Mouse (Mus musculus) T-helper 1 cell (primary cell): Measurements from ENCODE around the gene Rgcc.

Source experiments
- in situ Hi-C: fragments of 300-600 bp; cut with MboI, MseI; formaldehyde crosslinking; loops from one replicate; pipeline ENCODE4 v1.15.1; 2025; ENCODE audit warnings: high pct_unique_total_duplicates

The Rgcc gene

GRCm38 (mm10) chr14:79279494-79279893 lies 22.0 kb downstream of the Rgcc start:
- in situ Hi-C loops: no loop called here

- in situ Hi-C loops: no loop called here
Measured at GRCm38 (mm10) chr14:79278927-79279326, 22.5 kb downstream of the Rgcc start.

DNA sequence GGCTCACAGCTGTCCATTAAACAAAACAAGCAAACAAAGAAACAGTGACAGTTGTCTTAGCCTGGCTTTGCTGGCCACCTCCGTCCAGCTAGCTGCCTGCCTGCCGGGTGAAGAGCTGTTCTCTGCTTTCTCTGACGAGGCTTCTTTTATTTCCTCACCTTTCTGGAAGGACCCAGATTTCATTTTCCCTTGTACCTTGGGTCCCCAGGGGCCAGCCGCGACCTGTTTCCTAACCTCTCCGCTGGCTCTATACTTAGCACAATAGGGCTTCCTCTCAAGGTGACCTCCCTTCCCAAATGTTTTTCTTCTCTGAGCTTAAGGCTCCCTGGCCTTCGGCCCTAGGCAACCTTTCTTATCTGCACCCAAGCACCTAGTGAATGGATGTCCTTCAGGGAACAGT lies 23.5 kb downstream of the Rgcc start:
- in situ Hi-C loops: no loop called here

- in situ Hi-C loops: no loop called here
Measured at GRCm38 (mm10) chr14:79275870-79276395, 25.5 kb downstream of the Rgcc start.

DNA sequence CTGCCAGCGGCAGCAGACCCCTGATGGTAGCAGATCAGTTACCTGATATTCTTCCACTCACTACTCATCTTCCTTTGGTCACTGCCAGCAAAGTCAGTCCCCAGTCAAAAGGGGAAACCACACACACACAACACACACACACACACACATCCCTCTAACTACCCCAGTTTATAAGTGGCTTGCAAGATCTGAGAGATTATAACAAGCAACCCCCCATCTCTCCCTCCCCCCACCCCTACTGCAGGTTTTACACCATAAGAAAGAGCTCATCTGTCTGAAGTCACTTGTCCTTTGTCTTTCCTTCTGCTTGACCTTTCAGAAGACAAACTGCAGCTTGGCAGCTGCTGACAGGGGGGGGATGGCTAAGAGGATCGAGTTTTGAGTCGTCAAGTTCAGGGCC lies 26.0 kb downstream of the Rgcc start:
- in situ Hi-C loops: no loop called here

- in situ Hi-C loops: no loop called here
Measured at GRCm38 (mm10) chr14:79273697-79274477, 27.6 kb downstream of the Rgcc start.

- in situ Hi-C loops: no loop called here
Measured at GRCm38 (mm10) chr14:79272991-79273390, 28.5 kb downstream of the Rgcc start.

GRCm38 (mm10) chr14:79272188-79272694 lies 29.2 kb downstream of the Rgcc start:
- in situ Hi-C loops: no loop called here

DNA sequence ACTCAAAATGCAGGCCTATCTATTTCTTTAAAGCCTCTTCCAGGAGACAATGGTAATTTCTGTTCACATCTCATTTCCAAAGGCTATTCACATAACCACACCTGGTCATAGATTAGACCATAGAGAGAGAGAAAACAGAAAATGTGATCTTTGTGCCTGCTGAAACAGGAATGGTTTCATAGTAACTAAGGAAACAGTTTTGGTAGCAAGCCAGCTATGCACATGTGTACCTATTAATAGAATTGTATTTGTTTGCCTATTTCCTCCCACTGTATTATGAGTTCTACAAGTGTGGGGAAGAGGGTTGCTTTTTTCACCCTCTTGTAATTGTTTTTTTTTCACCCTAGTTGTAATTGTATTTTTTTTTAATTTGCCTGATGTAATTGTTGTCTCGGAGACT lies 31.9 kb downstream of the Rgcc start:
- in situ Hi-C loops: no loop called here

GRCm38 (mm10) chr14:79267878-79268277 lies 33.6 kb downstream of the Rgcc start:
- in situ Hi-C loops: no loop called here

DNA sequence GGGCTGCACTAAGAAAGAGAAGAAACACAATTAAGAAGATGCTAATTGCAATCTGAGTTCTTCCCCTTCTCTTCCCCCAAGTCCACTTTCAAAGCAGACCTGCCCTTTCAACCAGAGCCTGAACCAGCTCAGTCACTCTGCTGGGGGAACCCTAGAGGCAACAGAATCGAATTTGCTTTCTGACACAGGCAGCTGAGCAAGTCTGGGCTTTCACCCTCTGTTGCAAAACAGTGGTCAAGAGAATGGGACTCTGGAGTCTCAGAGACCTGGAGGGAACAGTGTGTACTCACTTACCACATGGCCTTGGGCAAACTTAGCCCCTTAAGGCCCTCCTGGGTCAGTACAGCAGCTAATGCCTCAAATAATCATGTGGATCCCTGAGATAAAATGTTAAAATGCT lies 34.1 kb downstream of the Rgcc start:
- in situ Hi-C loops: no loop called here

DNA sequence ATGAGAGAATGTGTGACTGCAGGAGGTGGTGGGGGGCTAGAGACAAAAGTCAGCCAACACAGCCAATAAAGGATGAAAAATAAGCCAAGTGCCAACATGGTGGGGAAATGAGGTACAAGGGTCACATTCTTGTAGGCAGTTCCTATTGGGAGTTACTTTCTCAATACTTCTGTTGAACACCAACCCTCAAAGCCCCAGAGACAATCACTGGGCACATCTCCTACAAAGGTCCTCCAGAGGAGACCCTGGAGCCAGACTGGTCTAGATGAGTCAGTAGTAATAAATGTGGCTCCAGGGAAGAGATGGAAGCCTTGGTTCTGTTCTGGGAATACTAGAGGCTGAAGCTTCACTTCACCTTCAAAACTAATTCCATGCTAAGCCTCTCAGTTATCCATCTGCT lies 35.0 kb downstream of the Rgcc start:
- in situ Hi-C loops: no loop called here

DNA sequence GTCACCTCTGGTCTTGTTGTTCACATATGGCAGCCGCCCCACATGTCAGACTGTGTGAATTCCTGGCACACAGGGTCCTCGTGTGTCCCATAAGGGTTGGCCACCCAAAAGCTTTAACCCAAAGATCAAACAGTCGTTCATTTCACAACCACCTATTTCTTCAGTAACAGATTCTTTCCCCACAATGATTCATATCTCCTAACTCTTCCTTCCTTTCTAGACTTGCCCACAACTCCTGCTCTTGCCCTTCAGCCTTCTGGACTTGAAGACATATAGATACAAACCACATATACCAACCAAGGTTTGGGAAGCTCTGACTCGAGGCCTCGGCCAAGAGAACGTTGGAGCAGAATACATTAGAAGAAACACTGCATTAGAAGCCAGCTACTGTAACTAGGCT lies 35.7 kb downstream of the Rgcc start:
- in situ Hi-C loops: no loop called here

DNA sequence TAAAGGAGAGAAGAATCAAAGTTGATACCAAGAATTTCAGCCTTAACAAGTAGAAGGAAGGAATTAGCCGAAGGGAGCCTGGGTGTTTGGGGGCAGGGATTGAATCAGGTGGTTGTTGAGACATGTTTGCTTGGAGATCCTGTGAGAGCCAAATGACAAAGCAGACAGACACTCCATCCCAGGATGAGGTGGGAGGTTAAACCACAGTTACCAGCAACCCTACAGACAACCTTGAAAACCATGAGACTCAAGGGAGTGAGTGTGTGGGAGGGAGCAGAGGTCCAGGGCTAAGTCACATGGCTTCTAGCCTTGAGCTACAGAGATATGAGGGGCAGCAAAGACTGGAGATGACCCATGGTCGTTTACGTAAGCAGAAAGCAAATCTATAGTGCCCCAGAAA lies 38.1 kb downstream of the Rgcc start:
- in situ Hi-C loops: no loop called here

DNA sequence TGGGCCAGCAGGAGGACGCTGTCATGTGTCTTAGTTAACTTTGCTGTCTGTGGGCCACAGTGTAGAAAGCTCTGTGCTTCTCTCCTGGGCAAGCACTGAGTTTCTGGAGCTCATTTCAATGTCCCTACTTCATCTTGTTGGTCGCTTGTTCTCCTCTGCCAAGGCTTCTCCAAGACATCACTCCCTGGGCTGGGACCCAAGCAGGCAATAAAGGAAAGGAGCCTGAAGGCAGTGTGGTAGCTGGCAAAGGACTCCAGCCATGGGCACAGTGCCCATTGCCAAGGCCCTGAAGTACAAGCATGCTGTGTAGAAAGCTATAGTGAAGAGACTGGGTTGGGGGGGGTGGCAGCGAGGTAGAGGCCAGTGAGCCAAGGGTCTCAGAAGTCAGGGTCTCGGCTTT lies 38.8 kb downstream of the Rgcc start:
- in situ Hi-C loops: no loop called here

DNA sequence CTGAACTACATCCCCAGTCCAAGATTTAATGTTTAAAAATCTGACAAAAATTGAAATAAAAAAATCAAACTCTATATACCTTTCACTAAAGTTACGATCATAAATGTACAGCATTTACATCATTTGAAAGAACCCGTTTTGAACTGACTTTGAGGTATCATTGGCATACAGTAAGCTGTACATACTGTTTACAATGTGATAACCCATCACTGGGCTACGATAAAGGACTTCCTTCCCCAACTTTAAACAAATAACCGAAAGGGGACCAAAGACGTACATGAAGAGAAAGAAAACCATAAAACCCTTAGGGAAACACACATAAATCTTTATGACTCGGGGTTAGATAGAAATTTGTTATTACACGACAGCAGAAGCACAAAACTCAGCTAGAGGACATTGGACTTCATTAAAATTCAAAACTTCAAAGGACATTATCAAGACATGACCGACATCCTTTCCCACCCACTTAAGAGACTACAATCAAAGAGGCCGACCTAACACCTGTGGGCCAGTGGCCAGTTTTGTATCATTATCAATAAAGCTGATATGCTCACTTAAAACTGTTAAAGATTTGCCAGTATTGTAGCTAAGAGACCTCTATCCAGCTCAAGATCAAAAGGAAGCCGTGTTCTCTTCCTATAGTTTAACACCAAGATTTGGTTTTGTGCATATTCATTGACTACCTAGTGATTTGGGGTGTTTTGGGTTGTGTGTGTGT lies 42.2 kb downstream of the Rgcc start:
- in situ Hi-C loops: no loop called here

DNA sequence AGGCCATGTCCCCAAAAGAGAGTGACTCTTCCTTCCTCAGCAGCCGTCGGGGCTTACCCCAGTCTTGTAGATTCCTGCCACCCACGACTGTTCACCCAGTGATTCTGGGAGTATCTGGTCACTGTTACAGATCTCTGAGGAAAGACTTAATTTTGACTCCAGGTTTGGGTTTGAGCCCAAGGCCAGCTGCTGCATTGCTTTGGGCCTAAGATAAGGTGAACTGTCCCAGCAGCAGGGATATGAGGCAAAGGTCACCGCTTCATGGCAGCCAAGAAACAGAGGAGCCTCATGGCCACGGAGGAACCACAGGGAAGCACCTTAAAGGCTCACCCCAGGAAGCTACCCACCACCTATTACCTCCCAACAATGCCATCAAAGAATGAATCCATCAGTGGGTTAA lies 44.8 kb downstream of the Rgcc start:
- in situ Hi-C loops: no loop called here

- in situ Hi-C loops: no loop called here
Measured at GRCm38 (mm10) chr14:79255786-79256185, 45.7 kb downstream of the Rgcc start.

GRCm38 (mm10) chr14:79251727-79252285 lies 49.6 kb downstream of the Rgcc start:
- in situ Hi-C loops: no loop called here

GRCm38 (mm10) chr14:79244571-79244970 lies 56.9 kb downstream of the Rgcc start:
- in situ Hi-C loops: no loop called here

DNA sequence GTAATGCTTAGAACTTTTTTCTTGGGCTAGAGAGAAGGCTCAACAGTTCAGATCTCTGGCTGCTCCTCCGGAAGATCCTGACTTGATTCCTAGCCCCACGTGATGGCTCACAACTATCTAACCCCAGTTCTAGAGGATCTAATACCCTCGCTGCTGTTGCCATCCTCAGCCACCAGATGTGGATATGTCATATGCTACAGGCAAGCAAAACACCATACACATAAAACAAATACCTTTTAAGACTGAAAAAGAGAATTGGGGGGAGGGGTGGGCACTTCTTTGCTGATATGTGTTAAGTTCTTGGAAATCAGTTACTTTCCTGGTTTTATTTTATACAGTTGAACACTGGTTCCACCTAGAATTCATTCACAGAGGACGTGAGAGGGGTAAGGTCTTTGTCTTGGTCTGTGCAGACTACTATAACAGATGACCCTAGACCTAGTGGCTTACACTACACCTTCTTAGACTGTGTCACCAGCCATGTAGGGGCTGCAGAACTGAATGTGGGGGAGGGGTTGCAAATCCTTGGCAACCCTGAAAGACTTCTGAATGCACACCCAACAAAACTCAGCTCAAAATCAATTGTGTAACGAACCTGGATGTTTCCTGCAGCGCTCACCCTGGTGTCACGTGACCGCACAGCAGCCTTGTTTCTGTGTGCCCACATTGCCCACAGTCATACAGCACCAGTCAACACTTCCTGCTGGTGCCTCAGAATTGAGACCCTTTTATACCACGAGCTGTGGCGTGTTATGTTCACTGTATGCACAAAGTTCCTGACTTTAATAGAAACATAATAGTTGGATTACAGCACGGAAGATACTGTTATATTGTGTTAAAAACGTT lies 58.2 kb downstream of the Rgcc start:
- in situ Hi-C loops: no loop called here

DNA sequence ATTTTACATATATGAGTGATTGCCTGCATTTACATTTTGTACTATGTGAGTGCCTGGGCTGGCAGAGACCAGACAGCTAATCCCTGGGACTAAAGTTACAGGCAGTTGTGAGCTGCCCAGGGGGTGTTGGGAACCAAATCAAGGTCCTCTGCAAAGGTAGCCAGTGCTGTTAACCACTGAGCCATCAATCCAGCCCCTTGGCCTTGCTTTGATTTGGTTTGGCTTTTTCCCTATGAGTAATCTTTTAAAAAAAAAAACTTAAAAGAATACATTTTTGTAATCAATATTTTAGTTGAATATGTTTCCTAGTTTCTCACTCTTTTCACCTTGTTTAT lies 59.1 kb downstream of the Rgcc start:
- in situ Hi-C loops: no loop called here
